Mouse (Mus musculus) layer of hippocampus, adult 2 months (tissue): ENCODE results near the gene Zfp524. TPM values are rescaled to one million over a fixed set of nuclear protein-coding genes. Genes with fewer than 3 reads are reported as not detected.

Experiments
- DNase-seq, 2 experiments: peaks; one replicate each; pipeline ENCODE4 v3.0.0; 2022; ENCODE audit warnings: low spot score in 2 of 2
- H3K27ac ChIP-seq: fragments of 200-600 bp; 2 replicates; pipeline ENCODE4 v1.8.1; 2022
- H3K4me3 ChIP-seq: fragments of 200-600 bp; 2 replicates; pipeline ENCODE4 v1.8.1; 2022; ENCODE audit warnings: mild to moderate bottlenecking
- CTCF ChIP-seq: fragments of 200-600 bp; conservative IDR thresholded peaks from 2 replicates; pipeline ENCODE4 v1.8.1; 2022; ENCODE audit warnings: antibody characterized with exemption, mild to moderate bottlenecking, moderate library complexity
- total RNA-seq, 2 experiments: library from RNA; stranded (reverse); gene quantifications; 2 replicates each; pipeline ENCODE4 v1.2.3; 2021

Gene Zfp524
- total RNA-seq, 2 experiments from 2014 or later: 7.0 to 8.1 TPM

DNA sequence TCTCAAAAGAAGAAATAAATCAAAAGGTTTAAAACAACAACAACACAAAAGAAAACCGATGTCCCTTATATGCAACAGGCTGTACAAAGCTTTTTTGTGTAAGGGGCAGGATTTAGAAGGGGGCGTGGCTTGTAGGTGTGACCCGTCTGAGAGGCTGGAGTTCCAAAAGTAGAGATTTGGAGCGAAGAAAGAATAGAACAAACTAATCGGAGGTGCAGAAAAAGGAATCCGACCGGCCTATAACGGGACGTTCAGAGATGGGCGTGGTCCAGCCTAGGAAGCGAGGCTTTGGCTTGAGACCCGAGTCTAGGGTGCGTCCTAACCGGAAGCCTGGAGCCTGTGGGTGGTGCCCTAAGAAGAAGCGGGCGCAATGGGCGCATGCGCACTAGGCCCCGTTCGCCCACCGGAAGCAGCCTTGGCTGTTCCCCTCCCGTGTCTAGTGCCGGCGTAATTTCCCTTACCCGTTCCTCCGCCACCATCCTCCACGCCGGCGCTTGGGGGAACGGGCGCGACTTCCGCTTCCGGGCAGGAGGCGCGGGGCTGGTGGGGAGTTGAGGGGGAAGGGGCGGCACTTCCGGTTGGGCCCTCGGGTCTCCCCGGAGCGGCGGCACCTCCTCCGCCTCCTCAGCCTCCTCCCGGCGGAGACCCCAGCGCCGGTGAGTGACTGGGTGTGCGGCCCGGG is 5.9 kb downstream of the Zfp524 start, which contains the start of the genes Zfp865 and Ccdc106:
Gene Zfp865, plus strand, starts transcription at position 377 of the 682 bp plus-strand sequence.
Gene Ccdc106, plus strand, starts transcription at position 554 of the 682 bp plus-strand sequence.
- DNase-seq: peak; percentile 99
- TF ChIP-seq CTCF: 0 out of 2 replicates have a peak, but pooled peaks have one; percentile 6
- H3K4me3 ChIP-seq: peak within 1 kb of the TSS; percentile 92
- peak within 1 kb of the TSS; percentile 96 for H3K27ac ChIP-seq

DNA sequence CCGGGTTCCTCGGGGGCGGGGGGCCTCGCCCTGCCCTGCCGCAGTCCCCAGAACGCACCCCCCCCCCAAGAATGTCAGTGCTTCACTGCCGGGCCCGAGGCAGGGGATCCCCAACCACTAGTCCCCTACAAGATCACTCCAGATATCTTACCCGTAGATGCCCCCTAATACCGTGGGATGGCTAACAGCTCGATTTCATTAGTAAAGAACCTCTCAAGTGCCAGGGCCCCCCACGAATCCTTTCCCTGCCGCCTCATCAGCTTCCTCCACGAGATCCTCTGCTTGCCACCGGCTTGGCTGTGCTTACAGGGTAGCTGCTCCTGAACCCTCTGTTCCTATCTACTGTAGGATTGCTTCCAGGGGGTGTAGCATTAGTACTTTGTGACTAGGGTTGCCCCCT is 6.5 kb downstream of the Zfp524 start:
- peak overlapping the region; percentile 96 for H3K27ac ChIP-seq
- DNase-seq: no peak
- H3K4me3 ChIP-seq: peak overlapping the region; percentile 92
- TF ChIP-seq CTCF: no peak

DNA sequence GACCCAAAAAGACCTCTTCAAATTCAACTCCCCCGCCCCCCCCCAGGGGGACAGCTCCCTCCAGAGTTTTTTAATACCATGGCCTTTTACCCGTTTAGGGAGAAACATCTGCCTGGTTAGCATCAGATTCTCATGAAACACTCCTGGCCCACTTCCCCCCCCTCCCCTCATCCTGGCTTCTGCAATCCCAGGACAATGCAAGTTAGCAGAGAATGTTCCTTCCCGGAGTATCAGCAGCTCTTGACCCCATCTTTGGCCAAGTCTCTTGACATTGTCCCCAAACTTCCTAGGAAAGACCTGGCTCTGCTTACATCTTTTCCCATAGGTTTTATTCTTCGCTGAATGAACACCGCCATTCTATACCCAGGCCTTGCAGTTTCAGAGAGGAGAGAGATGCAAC is 7.0 kb downstream of the Zfp524 start:
- Histone ChIP-seq H3K4me3 (peak overlapping the region; percentile 92), H3K27ac (peak overlapping the region; percentile 96)
- no peak for DNase-seq
- TF ChIP-seq CTCF: no peak

DNA sequence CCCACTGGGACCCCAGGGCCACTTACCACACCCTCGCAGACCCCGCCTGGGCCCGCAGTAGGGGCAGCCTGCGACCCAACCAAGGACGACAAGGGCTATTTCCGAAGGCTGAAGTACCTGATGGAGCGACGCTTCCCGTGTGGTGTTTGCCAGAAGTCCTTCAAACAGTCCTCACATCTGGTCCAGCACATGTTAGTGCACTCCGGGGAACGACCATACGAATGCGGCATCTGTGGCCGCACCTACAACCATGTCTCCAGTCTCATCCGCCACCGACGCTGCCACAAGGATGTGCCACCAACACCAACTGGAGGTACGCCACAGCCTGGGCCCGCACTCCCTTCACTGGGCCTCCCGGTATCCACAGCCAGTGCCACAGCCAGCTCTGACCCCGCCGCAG is 15.3 kb downstream of the Zfp524 start:
- DNase-seq: no peak
- no peak overlapping the region for H3K4me3 ChIP-seq
- no peak for TF ChIP-seq CTCF
- H3K27ac ChIP-seq: no peak overlapping the region

DNA sequence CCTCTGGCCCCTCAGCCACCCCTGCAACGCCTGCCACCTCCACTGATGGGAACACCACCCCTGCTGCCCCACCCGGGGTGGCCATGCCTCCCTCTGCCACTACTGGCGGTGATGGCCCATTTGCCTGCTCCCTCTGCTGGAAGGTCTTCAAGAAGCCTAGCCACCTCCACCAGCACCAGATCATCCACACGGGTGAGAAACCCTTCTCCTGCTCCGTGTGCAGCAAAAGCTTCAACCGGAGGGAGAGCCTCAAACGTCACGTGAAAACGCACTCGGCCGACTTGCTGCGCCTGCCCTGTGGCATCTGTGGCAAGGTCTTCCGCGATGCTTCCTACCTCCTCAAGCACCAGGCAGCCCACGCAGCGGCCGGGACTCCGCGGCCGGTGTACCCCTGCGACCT is 15.7 kb downstream of the Zfp524 start:
- Histone ChIP-seq H3K4me3 (no peak overlapping the region), H3K27ac (no peak overlapping the region)
- no peak for TF ChIP-seq CTCF
- no peak for DNase-seq

DNA sequence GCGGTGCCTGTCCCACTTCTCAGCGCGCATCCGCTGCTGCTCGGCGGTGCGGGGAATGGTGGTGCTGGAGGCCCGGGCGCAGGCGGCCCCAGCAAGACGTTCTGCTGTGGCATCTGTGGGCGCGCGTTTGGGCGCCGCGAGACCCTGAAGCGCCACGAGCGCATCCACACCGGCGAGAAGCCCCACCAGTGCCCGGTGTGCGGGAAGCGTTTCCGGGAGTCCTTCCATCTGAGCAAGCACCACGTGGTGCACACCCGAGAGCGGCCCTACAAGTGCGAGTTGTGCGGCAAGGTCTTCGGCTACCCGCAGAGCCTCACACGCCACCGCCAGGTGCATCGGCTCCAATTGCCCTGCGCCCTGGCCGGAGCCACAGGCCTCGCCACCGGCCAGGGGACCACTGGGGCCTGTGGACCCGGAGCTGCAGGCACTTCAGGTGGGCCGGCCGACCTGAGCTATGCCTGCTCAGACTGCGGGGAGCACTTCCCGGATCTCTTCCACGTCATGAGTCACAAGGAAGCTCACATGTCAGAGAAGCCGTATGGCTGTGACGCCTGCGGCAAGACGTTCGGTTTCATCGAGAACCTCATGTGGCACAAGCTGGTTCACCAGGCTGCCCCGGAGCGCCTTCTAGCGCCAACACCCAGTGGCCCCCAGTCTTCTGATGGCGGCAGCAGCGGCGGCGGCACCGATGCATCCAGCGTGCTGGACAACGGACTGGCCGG is 16.5 kb downstream of the Zfp524 start:
- no peak for TF ChIP-seq CTCF
- H3K4me3 ChIP-seq: no peak overlapping the region
- no peak overlapping the region for H3K27ac ChIP-seq
- DNase-seq: no peak

DNA sequence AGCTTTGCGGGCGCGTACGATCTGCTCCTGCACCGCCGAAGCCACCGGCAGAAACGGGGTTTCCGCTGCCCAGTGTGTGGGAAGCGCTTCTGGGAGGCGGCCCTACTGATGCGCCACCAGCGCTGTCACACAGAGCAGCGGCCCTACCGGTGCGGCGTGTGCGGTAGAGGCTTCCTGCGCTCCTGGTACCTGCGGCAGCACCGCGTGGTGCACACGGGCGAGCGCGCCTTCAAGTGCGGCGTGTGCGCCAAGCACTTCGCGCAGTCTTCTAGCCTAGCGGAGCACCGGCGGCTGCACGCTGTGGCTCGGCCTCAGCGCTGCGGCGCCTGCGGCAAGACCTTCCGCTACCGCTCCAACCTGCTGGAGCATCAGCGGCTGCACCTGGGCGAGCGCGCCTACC is 17.3 kb downstream of the Zfp524 start:
- TF ChIP-seq CTCF: no peak
- no peak overlapping the region for H3K4me3 ChIP-seq
- no peak for DNase-seq
- no peak overlapping the region for H3K27ac ChIP-seq

DNA sequence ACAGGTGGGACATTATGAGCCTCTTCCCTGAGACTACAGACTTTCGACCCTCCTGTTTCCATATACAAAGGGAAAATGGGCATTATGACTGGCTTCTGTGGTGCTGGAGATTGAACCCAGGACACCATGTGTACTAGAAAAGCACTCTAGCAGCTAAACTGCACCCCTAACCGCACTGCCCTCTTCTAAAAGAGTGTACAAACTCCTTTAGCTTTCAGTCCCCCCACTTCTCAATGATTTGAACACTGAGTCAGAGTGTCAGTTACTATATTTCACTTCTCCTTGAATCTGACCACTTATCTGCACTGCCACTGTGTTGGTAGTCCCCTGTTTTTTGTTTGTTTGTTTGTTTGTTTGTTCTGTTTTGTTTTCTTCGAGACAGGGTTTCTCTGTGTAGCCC is 19.6 kb downstream of the Zfp524 start, which contains the start of gene 4632433K11Rik:
Gene 4632433K11Rik, plus strand, starts transcription at position 301 of the 400 bp plus-strand sequence.
- DNase-seq: no peak
- no peak for TF ChIP-seq CTCF
- no peak within 1 kb of the TSS for H3K27ac ChIP-seq

DNA sequence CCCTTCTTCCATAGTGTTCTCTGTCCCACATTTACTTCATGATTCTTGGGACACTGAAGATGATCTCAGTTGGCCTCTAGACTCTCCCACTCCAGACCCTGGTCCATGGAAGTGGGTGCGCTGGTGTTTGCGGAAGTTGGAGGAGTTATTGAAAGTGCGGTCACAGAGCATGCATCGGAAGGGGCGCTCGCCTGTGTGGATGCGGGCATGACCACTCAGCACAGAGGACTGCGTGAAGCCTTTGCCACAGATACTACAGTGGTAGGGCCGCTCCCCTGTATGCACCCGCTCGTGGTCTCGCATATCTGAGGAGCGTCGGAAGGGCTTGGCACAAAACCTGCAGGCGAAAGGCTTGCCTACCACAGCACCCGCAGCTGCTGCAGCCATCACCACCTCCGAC is 21.4 kb downstream of the Zfp524 start:
- no peak for DNase-seq
- no peak for TF ChIP-seq CTCF
- no peak overlapping the region for H3K4me3 ChIP-seq
- no peak overlapping the region for H3K27ac ChIP-seq

More for the DNA sequence above, 19.6 kb downstream of the Zfp524 start, which contains the start of gene 4632433K11Rik:
- H3K4me3 ChIP-seq: no peak within 1 kb of the TSS

DNA sequence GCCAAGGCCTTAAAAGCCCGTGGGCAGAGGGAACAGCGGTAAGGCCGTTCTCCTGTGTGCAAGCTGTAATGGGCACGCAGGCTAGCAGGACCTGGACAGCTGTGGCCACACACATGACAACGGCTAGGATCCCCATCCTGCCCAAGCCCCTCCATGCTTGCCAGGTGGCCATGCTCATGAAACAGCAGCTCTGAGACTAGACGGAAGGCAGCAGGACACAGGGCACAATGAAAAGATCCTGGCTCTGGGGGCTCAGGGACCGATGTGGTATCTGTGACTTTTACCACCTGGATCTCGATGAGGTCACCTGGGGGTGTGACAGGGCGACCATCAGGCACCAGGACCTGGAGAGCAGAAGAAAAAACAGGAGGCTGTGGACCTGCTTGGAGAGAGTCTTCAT is 21.9 kb downstream of the Zfp524 start:
- Histone ChIP-seq H3K27ac (no peak overlapping the region), H3K4me3 (no peak overlapping the region)
- no peak for TF ChIP-seq CTCF
- DNase-seq: no peak

DNA sequence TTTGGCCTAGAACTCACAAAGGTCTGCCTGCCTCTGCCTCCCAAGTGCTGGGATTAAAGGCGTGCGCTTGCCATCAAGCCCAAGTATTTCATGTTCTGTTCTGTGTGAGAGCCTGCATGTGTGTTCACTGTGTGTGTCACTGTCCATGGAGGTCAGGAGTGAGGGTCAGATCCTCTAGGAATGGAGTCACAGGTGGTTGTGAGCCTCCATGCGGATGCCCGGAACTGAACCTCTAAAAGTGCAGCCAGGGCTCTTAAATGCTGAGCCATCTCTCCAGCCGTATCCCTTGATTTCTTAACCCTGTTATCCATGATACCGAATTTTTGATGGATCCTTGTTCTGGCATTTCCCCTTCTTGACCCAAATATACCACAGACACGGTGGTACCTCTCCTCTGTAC is 22.8 kb downstream of the Zfp524 start:
- no peak for DNase-seq
- H3K27ac ChIP-seq: no peak overlapping the region

DNA sequence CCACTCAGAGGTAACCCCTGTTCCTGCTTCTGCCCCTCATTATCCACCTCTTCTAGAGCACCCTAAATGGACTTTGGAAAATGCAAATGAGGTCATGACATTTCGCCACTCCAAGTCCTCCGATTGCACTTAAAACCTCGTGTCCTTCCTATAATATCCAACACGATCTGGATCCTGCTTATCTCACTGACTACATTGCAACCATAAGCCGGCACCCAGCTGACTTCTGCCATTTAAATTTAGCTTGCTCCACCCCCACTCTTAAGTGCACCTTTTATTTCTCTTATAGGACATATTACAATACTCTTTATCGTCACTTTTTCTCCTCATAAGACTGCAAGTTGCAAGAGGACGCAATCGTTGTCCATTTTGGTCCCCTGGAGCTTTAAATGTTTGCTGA is 23.3 kb downstream of the Zfp524 start:
- Histone ChIP-seq H3K4me3 (peak overlapping the region; percentile 76), H3K27ac (peak overlapping the region; percentile 99)
- no peak for TF ChIP-seq CTCF
- no peak for DNase-seq

More for the DNA sequence above, 22.8 kb downstream of the Zfp524 start:
- no peak overlapping the region for H3K4me3 ChIP-seq
- no peak for TF ChIP-seq CTCF

DNA sequence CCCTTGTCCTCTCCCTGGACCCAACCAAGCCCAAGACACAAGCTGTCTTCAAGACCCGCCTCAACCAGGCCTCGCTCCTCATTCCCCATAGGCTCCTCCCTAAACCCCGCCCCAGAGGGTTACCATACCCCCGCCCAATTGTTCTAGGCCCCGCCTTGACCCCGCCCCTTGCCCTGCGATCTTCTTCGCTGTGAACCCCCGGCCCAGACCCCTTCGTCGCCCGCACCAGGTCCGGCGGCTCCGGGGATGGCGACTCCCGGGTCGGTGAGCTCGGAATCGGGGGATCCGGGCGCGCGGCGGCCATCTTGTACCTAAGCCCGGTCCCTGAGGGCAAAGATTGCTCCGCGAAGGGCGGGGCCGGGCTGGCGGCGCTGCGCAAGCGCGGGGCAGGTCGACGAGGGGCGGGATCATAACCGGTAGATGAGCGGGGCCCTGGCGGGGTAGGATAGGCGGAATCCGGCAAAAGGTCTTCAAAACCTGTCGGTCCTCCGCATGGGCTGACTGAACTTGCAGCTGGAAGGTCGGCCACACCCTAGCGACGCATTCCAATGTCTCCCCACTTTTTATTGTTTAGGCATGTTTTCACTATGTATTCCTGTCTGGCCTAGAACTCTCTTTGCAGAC is 24.0 kb downstream of the Zfp524 start, which contains the start of gene Zfp784:
Gene Zfp784, minus strand, starts transcription at position 338 of the 624 bp plus-strand sequence.
- peak within 1 kb of the TSS; percentile 99 for H3K27ac ChIP-seq
- peak; percentile 89 to 90 for DNase-seq
- TF ChIP-seq CTCF: no peak
- peak within 1 kb of the TSS; percentile 76 for H3K4me3 ChIP-seq
